ENCODE assay signal across 8 mouse cellular contexts in the genomic region with DNA sequence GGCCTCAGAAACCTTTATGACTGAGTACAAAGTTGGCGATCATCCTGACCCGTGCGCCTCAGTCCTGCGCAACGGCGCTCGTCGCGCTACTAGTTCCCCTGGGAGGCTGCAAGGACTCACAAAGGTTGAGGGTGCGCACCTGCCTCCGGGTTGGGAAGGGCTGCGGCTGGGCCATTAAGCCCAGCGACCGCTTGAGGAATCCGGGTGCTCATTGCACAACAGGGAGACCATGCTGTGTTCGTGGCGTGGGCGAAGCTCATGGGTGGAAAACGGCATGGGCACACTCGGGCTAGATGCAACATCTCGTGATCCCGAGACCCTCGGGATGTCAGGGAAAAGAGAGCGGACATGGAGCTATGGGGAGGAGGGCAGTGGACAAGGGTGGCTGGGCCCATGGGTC. TPM values are rescaled to one million over a fixed set of nuclear protein-coding genes. Genes with fewer than 3 reads are reported as not detected.
DNase-seq lines count a peak whose midpoint lies in the region; ATAC-seq and TF ChIP-seq lines count a peak whose summit lies in the region.

No protein-coding gene starts in this region.

- peaks cover 12% of the 10 kb centered on the region for H3K4me1 ChIP-seq in kidney, adult 2 months (ENCODE audit: control insufficient read depth, insufficient read depth, low read length)
- H3K4me1 ChIP-seq in hindbrain, embryonic 10.5 days (replicated peaks): peaks cover 64% of the 10 kb centered on the region

- no peak for DNase-seq in kidney, adult 2 months
- DNase-seq in kidney, postnatal 36 days: no peak
- peak; percentile 74 for DNase-seq in ZHBTc4 (ENCODE audit: low read depth, low spot score)
- DNase-seq in hindbrain, embryonic 10.5 days (ENCODE audit: low spot score): no peak
- no peak for DNase-seq in thymus, postnatal 36 days
- no peak for DNase-seq in layer of hippocampus, postnatal 10 days (ENCODE audit: low spot score in 2 of 2)
- DNase-seq in gastrocnemius, postnatal 36 days: no peak

- H3K4me3 ChIP-seq in kidney, adult 2 months (ENCODE audit: insufficient read depth, low read depth, low read length): peak overlapping the region; percentile 64
- peak overlapping the region; percentile 60 for H3K4me3 ChIP-seq in hindbrain, embryonic 10.5 days

- WGBS in kidney, adult 2 months: 3% methylated on average over 24 of the region's 24 CpGs
- 3% methylated on average over 24 of the region's 24 CpGs for WGBS in hindbrain, embryonic 10.5 days

- ATAC-seq in megakaryocyte progenitor cell, adult 5-6 weeks (replicated peaks; ENCODE audit: poor library complexity): peak; percentile 7; the same call in 1 of the 2 replicates

- intact Hi-C loops in gastrocnemius, postnatal 36 days (cut with DNase I): no loop called here

- no peaks in the 10 kb centered on the region for H3K27me3 ChIP-seq in kidney, adult 2 months (replicated peaks; ENCODE audit: control insufficient read depth, insufficient read depth, low read length)
- H3K27me3 ChIP-seq in hindbrain, embryonic 10.5 days (ENCODE audit: insufficient read depth, poor library complexity, severe bottlenecking): peaks cover 4% of the 10 kb centered on the region; the same call in 1 of the 2 replicates

- TF ChIP-seq CTCF in kidney, adult 2 months (conservative IDR thresholded peaks at IDR 0.05; ENCODE audit: insufficient read depth, insufficient read length, low read depth, low read length): no peak

- H3K9me3 ChIP-seq in hindbrain, embryonic 10.5 days: no peaks in the 10 kb centered on the region

- peak overlapping the region; percentile 100 for H3K27ac ChIP-seq in kidney, adult 2 months (ENCODE audit: insufficient read depth, low read depth, low read length)
- peak overlapping the region; percentile 100 for H3K27ac ChIP-seq in hindbrain, embryonic 10.5 days

- TF ChIP-seq POLR2A in kidney, adult 2 months (IDR thresholded peaks at IDR 0.05; ENCODE audit: low read depth, low read length): peak; percentile 23

- no peaks in the 10 kb centered on the region for H3K36me3 ChIP-seq in kidney, adult 2 months (ENCODE audit: control insufficient read depth, insufficient read depth, low read length)
- no peaks in the 10 kb centered on the region for H3K36me3 ChIP-seq in hindbrain, embryonic 10.5 days

RNA-seq across cellular contexts. Expression of gene Tex44, which starts 16.7 kb away (rescaled TPM):
- not detected in 2 replicates for polyA plus RNA-seq in kidney, adult 2 months (2012; rRNA removed)
- polyA plus RNA-seq in hindbrain, embryonic 10.5 days (2016; fragmentation: Nextera tagmentation; extraction: Ambion mirVana): not detected in 2 replicates
- total RNA-seq in megakaryocyte progenitor cell, adult 5-6 weeks (2015): not detected in 2 replicates
- not detected in 2 replicates for total RNA-seq in megakaryocyte progenitor cell, adult 5-6 weeks (2017)
- total RNA-seq in layer of hippocampus, postnatal 10 days (2021): not detected
- total RNA-seq in gastrocnemius, postnatal 36 days (2021): not detected

RNA-seq across cellular contexts. Expression of gene Nmur1, which starts 16.8 kb away (rescaled TPM):
- 0.19 and 0.23 TPM in 2 replicates for polyA plus RNA-seq in kidney, adult 2 months (2012; rRNA removed)
- 0.12 TPM in 1 of 2 replicates, not detected in the other for polyA plus RNA-seq in hindbrain, embryonic 10.5 days (2016; fragmentation: Nextera tagmentation; extraction: Ambion mirVana)
- total RNA-seq in megakaryocyte progenitor cell, adult 5-6 weeks (2015): 1.0 TPM in 1 of 2 replicates, not detected in the other
- not detected in 2 replicates for total RNA-seq in megakaryocyte progenitor cell, adult 5-6 weeks (2017)
- not detected for total RNA-seq in layer of hippocampus, postnatal 10 days (2021)
- total RNA-seq in gastrocnemius, postnatal 36 days (2021): not detected
